Mouse (Mus musculus): Measurements from ENCODE around the gene Ccn6. TPM values are rescaled to one million over a fixed set of nuclear protein-coding genes. Genes with fewer than 3 reads are reported as not detected.

Gene Ccn6
- polyA plus RNA-seq, 1 experiment from 2014 or later = 0.37 TPM

- WGBS = 68% methylated on average over 3 of the region's 3 CpGs
- Histone ChIP-seq H3K36me3 (ENCODE audit: control insufficient read depth, insufficient read depth, low read length) (peaks cover 28% of the 10 kb centered on the region), H3K9ac (ENCODE audit: low read depth, low read length) (no peak overlapping the region), H3K27me3 (ENCODE audit: control insufficient read depth, insufficient read depth, low read length) (no peaks in the 10 kb centered on the region), H3K27ac (ENCODE audit: low read depth, low read length) (no peak overlapping the region), H3K4me3 (ENCODE audit: low read length) (no peak overlapping the region), H3K9me3 (ENCODE audit: control insufficient read depth, low read length) (no peaks in the 10 kb centered on the region), H3K4me1 (ENCODE audit: control insufficient read depth, insufficient read depth, low read length) (no peaks in the 10 kb centered on the region), H3K4me2 (replicated peaks; ENCODE audit: low read depth, low read length) (no peak overlapping the region)
- ATAC-seq (ENCODE audit: low FRiP score, low TSS enrichment) = no peak
Measured at GRCm38 (mm10) chr10:39106413-39106812, 57.2 kb downstream of the Ccn6 start.

GRCm38 (mm10) chr10:39104803-39105449 lies 58.7 kb downstream of the Ccn6 start:
- H3K36me3 ChIP-seq (ENCODE audit: control insufficient read depth, insufficient read depth, low read length) = peaks cover 28% of the 10 kb centered on the region
- no peak overlapping the region for H3K9ac ChIP-seq (ENCODE audit: low read depth, low read length)
- H3K27ac ChIP-seq (ENCODE audit: low read depth, low read length) = no peak overlapping the region
- H3K27me3 ChIP-seq (ENCODE audit: control insufficient read depth, insufficient read depth, low read length) = no peaks in the 10 kb centered on the region
- no peak overlapping the region for H3K4me2 ChIP-seq (replicated peaks; ENCODE audit: low read depth, low read length)
- H3K9me3 ChIP-seq (ENCODE audit: control insufficient read depth, low read length) = no peaks in the 10 kb centered on the region
- no peaks in the 10 kb centered on the region for H3K4me1 ChIP-seq (ENCODE audit: control insufficient read depth, insufficient read depth, low read length)
- H3K4me3 ChIP-seq (ENCODE audit: low read length) = no peak overlapping the region
- WGBS = 93% methylated on average over 8 of the region's 8 CpGs
- ATAC-seq (ENCODE audit: low FRiP score, low TSS enrichment) = no peak

Other genes starting within 250 kb of the Ccn6 start
- 40.9 and 71.5 TPM in 2 replicates for gene Lama4, start 198.3 kb downstream of the Ccn6 start, polyA plus RNA-seq (2014; fragmentation: Nextera tagmentation; extraction: Ambion mirVana)
- 14.7 TPM in 2 replicates for gene Fam229b, start 29.9 kb downstream of the Ccn6 start, polyA plus RNA-seq (2014; fragmentation: Nextera tagmentation; extraction: Ambion mirVana)
- 15.8 and 21.5 TPM in 2 replicates for gene Tube1, start 29.8 kb downstream of the Ccn6 start, polyA plus RNA-seq (2014; fragmentation: Nextera tagmentation; extraction: Ambion mirVana)
- gene Fyn, start 205.1 kb upstream of the Ccn6 start, polyA plus RNA-seq (2014; fragmentation: Nextera tagmentation; extraction: Ambion mirVana) = 24.3 and 32.6 TPM in 2 replicates